Mouse (Mus musculus) stomach, embryonic 16.5 days (tissue): ENCODE data around the gene Scg3. TPM values are rescaled to one million over a fixed set of nuclear protein-coding genes. Genes with fewer than 3 reads are reported as not detected.

Experiments used
- ATAC-seq: fragments of 200-750 bp; cut with Nextera tagmentation; 2 replicates; pipeline ENCODE4 v1.8.0; 2017; ENCODE audit warnings: moderate number of reproducible peaks, moderate TSS enrichment; ENCODE audit not compliant: insufficient read depth, low FRiP score
- H3K27ac ChIP-seq: fragments of 300-500 bp; sonication (generic); 2 replicates; pipeline ENCODE4 v1.5.1; 2014; ENCODE audit warnings: low read length
- H3K27me3 ChIP-seq: fragments of 300-500 bp; sonication (generic); 2 replicates; pipeline ENCODE4 v1.6.1; 2014; ENCODE audit warnings: low read length, control low read depth, mixed read lengths; ENCODE audit not compliant: control insufficient read depth, insufficient read depth
- H3K36me3 ChIP-seq: fragments of 300-500 bp; sonication (generic); 2 replicates; pipeline ENCODE4 v1.6.1; 2014; ENCODE audit warnings: low read length; ENCODE audit not compliant: control insufficient read depth, insufficient read depth
- H3K4me1 ChIP-seq: fragments of 300-500 bp; sonication (generic); 2 replicates; pipeline ENCODE4 v1.6.1; 2014; ENCODE audit warnings: low read length, control low read depth, mixed read lengths; ENCODE audit not compliant: control insufficient read depth, insufficient read depth
- H3K4me2 ChIP-seq: fragments of 300-500 bp; sonication (generic); 2 replicates; pipeline ENCODE4 v1.6.1; 2014; ENCODE audit warnings: low read depth, low read length, mixed read lengths
- H3K4me3 ChIP-seq: fragments of 300-500 bp; sonication (generic); replicated peaks from 2 replicates; pipeline ENCODE4 v1.5.1; 2014; ENCODE audit warnings: mild to moderate bottlenecking, low read length
- H3K9ac ChIP-seq: fragments of 300-500 bp; sonication (generic); 2 replicates; pipeline ENCODE4 v1.6.1; 2014; ENCODE audit warnings: low read length
- H3K9me3 ChIP-seq: fragments of 300-500 bp; sonication (generic); replicated peaks from 2 replicates; pipeline ENCODE4 v1.6.1; 2016; ENCODE audit warnings: low read length, control low read depth; ENCODE audit not compliant: control insufficient read depth
- WGBS: fragments of 180-500 bp; shearing (Covaris S2); extraction: QIAGEN DNeasy Blood & Tissue Kit; methylation state at CpG from one replicate; pipeline ENCODE4 v1.1.7; 2014; 5-methylcytosine and 5-hydroxymethylcytosine counted together
- polyA plus RNA-seq: library from polyadenylated mRNA; unstranded; fragments of >200 nt; fragmentation: Nextera tagmentation; extraction: Ambion mirVana; gene quantifications from 2 replicates; pipeline ENCODE4 v1.2.1, GENCODE M21; 2015

Gene Scg3
- polyA plus RNA-seq, 1 experiment from 2014 or later: 8.2 TPM

DNA sequence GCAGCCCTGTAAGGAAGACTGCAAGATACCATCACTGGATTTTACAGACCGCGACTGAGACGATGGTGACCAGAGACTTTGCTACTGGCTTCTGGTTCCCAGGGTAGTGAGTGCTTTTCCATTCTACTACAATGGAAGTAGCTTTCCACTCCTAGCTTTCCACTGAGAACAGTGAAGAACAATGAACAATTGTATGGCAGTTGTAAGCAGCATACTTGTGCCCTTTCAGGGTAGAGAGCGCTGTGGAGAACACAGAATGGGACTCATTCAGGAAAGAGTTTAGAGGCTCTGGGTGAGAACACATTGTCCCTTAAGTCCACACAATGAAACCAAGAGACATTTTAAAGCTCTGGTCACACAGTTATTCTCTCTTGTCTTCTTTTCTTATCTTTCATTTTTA is 86.3 kb downstream of the Scg3 start:
- Histone ChIP-seq H3K27me3 (no peaks in the 10 kb centered on the region), H3K9me3 (no peaks in the 10 kb centered on the region), H3K9ac (no peak overlapping the region), H3K36me3 (no peaks in the 10 kb centered on the region), H3K4me2 (no peak overlapping the region), H3K4me1 (no peaks in the 10 kb centered on the region; the same call in 1 of the 2 replicates), H3K4me3 (no peak overlapping the region), H3K27ac (no peak overlapping the region)
- no peak for ATAC-seq
- WGBS: 82% methylated on average over 4 of the region's 4 CpGs

DNA sequence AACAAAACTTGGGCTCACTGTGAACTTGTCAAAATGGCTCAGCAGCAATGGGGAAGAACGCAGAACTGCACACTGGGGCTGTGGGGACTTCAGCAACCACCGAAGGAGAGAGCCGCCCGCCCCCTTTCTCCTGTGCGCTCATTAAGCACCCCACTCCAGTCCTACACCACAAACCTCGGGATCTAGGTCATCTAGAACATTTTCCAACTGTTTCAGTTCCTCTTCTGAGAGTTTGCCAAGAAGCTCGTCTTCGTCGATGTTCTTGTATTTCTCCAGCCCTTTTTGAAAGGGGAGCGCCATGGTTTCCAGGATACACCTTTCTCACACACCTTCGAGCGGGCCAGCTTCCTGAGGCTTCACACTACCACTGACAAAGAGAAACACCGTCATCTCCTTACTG is 86.8 kb downstream of the Scg3 start:
- no peaks in the 10 kb centered on the region for H3K27me3 ChIP-seq
- no peak overlapping the region for H3K4me2 ChIP-seq
- no peak overlapping the region for H3K9ac ChIP-seq
- no peaks in the 10 kb centered on the region for H3K9me3 ChIP-seq
- no peaks in the 10 kb centered on the region; the same call in 1 of the 2 replicates for H3K4me1 ChIP-seq
- H3K4me3 ChIP-seq: no peak overlapping the region
- no peaks in the 10 kb centered on the region for H3K36me3 ChIP-seq
- no peak overlapping the region for H3K27ac ChIP-seq
- 85% methylated on average over 13 of the region's 13 CpGs for WGBS
- ATAC-seq: no peak

GRCm38 (mm10) chr9:75593481-75593880 is 90.4 kb downstream of the Scg3 start:
- Histone ChIP-seq H3K9me3 (no peaks in the 10 kb centered on the region), H3K4me1 (no peaks in the 10 kb centered on the region)
- 88% methylated on average over 5 of the region's 5 CpGs for WGBS

More at GRCm38 (mm10) chr9:75593481-75593880, 90.4 kb downstream of the Scg3 start:
- Histone ChIP-seq H3K4me3 (no peak overlapping the region), H3K4me2 (no peak overlapping the region), H3K36me3 (no peaks in the 10 kb centered on the region), H3K27me3 (no peaks in the 10 kb centered on the region), H3K27ac (no peak overlapping the region), H3K9ac (no peak overlapping the region)
- no peak for ATAC-seq

Other genes starting within 250 kb of the Scg3 start
- 33.3 and 34.9 TPM in 2 replicates for gene Leo1, start 242.5 kb downstream of the Scg3 start, polyA plus RNA-seq
- gene Tmod3, start 124.4 kb downstream of the Scg3 start, polyA plus RNA-seq: 159 and 182 TPM in 2 replicates
- 16.0 and 17.1 TPM in 2 replicates for gene Tmod2, start 72.7 kb downstream of the Scg3 start, polyA plus RNA-seq
- 24.0 and 25.9 TPM in 2 replicates for gene Lysmd2, start 58.3 kb downstream of the Scg3 start, polyA plus RNA-seq
- gene Bmp5, start 91.3 kb upstream of the Scg3 start, polyA plus RNA-seq: 5.9 and 6.9 TPM in 2 replicates